Mouse (Mus musculus) hindbrain, embryonic 16.5 days (tissue): ENCODE measurements around the gene Ankra2. TPM values are rescaled to one million over a fixed set of nuclear protein-coding genes. Genes with fewer than 3 reads are reported as not detected.

Experiments used
- ATAC-seq: fragments of 200-750 bp; cut with Nextera tagmentation; 2 replicates; pipeline ENCODE4 v1.8.0; 2017; ENCODE audit warnings: moderate TSS enrichment, moderate library complexity
- H3K27ac ChIP-seq: fragments of 300-500 bp; sonication (generic); 2 replicates; pipeline ENCODE4 v1.5.1; 2014; ENCODE audit warnings: low read depth, mild to moderate bottlenecking, control low read depth, low read length, moderate library complexity
- H3K27me3 ChIP-seq: fragments of 300-500 bp; sonication (generic); replicated peaks from 2 replicates; pipeline ENCODE4 v1.6.1; 2014; ENCODE audit warnings: low read length; ENCODE audit not compliant: control insufficient read depth, insufficient read depth
- H3K36me3 ChIP-seq: fragments of 300-500 bp; sonication (generic); 2 replicates; pipeline ENCODE4 v1.6.1; 2014; ENCODE audit warnings: mild to moderate bottlenecking, low read length, moderate library complexity, mixed read lengths; ENCODE audit not compliant: control insufficient read depth, insufficient read depth
- H3K4me1 ChIP-seq: fragments of 300-500 bp; sonication (generic); 2 replicates; pipeline ENCODE4 v1.6.1; 2014; ENCODE audit warnings: low read depth, low read length; ENCODE audit not compliant: control insufficient read depth, insufficient read depth
- H3K4me2 ChIP-seq: fragments of 300-500 bp; sonication (generic); 2 replicates; pipeline ENCODE4 v1.6.1; 2014; ENCODE audit warnings: mild to moderate bottlenecking, low read length, control low read depth, moderate library complexity
- H3K4me3 ChIP-seq: fragments of 300-500 bp; sonication (generic); 2 replicates; pipeline ENCODE4 v1.5.1; 2014; ENCODE audit warnings: mild to moderate bottlenecking, low read length, control low read depth, moderate library complexity
- H3K9ac ChIP-seq: fragments of 300-500 bp; sonication (generic); 2 replicates; pipeline ENCODE4 v1.6.1; 2014; ENCODE audit warnings: low read depth, mild to moderate bottlenecking, control low read depth, low read length, moderate library complexity
- H3K9me3 ChIP-seq: fragments of 300-500 bp; sonication (generic); 2 replicates; pipeline ENCODE4 v1.6.1; 2014; ENCODE audit warnings: mild to moderate bottlenecking, low read length, moderate library complexity; ENCODE audit not compliant: control insufficient read depth
- WGBS: fragments of 180-500 bp; shearing (Covaris S2); extraction: QIAGEN DNeasy Blood & Tissue Kit; methylation state at CpG from one replicate; pipeline ENCODE4 v1.1.7; 2014; 5-methylcytosine and 5-hydroxymethylcytosine counted together
- polyA plus RNA-seq: library from polyadenylated mRNA; unstranded; fragments of >200 nt; fragmentation: Nextera tagmentation; extraction: Ambion mirVana; gene quantifications from 2 replicates; pipeline ENCODE4 v1.2.1, GENCODE M21; 2015

Ankra2 gene
- 62.8 and 63.9 TPM in 2 replicates for polyA plus RNA-seq

DNA sequence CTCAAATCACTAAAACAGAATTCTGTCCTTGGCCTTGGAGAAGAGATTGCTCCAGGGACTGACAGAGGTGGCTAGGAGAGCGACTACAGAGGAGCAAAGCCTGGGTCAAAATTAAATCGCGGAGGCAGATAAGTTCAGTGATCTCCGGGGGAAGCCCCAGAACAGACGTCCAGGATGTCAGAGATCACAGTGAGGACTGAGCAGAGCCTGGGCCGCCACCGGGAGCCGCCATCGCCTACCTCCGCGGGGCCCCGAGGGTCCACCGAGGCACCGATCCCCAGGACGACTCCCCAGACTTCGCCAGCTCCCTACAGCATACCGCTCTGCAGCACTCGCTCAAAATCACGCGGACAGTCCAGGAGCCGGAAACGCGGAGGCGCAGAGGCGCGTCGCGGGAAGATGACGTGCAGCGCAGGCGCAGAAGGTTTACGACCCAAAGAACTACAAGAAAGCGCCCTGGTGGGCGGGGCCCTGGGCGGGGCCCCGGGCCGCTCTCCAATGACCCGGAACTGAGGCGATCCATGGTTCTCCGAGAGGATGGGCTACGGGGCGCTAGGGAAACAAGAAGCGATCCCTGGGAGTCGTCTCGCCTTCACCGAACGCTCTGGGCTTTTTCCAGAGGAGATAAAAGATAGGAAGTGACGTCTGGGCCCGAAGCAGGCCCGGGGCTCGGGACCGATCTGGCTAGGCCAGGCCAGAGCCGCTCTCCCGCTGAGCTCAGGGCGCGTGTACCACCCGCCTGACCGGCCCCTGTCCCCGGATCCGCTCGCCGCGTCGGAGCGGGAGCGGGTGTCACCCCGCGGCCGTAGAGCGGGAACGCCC, at the start of gene Ankra2, which contains the start of gene Utp15:
Ankra2 (plus strand) TSS at position 439 of the 822 bp plus-strand sequence.
Utp15 (minus strand) TSS at position 406 of the 822 bp plus-strand sequence.
- under 1% methylated on average over 65 of the region's 71 CpGs for WGBS
- Histone ChIP-seq H3K27me3 (no peaks in the 10 kb centered on the region), H3K9me3 (no peaks in the 10 kb centered on the region), H3K4me1 (peaks cover 20% of the 10 kb centered on the region), H3K36me3 (peaks cover 9% of the 10 kb centered on the region), H3K4me3 (peak within 1 kb of the TSS; percentile 93), H3K9ac (peak within 1 kb of the TSS; percentile 87), H3K27ac (peak within 1 kb of the TSS; percentile 95), H3K4me2 (peak within 1 kb of the TSS; percentile 94)
- peak; percentile 99 for ATAC-seq

DNA sequence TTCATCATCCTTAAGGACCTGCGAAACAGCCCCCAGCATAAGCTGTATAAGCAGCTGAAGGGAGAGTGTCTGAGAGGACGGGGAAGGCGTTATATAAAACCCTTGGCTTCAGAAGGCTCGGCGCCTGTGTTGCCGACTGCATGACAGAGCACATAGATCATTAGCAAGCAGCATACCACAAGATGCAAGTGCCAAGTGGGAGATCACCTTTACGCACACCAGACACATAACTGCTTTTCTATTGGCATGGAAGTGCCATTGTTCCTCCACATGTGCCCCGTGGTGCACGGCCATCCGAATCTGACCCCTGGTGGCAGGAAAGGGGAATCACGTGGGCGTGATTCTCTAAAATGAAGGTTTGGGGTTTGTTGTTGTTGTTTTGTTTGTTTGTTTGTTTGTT, 40.0 kb upstream of the Ankra2 start:
- Histone ChIP-seq H3K9me3 (no peaks in the 10 kb centered on the region), H3K36me3 (no peaks in the 10 kb centered on the region), H3K4me3 (no peak overlapping the region), H3K4me2 (peak overlapping the region; percentile 38), H3K27me3 (no peaks in the 10 kb centered on the region), H3K27ac (no peak overlapping the region), H3K4me1 (no peaks in the 10 kb centered on the region), H3K9ac (no peak overlapping the region)
- 31% methylated on average over 12 of the region's 12 CpGs for WGBS
- 0 out of 2 replicates have a peak, but pooled peaks have one; percentile 42 for ATAC-seq

DNA sequence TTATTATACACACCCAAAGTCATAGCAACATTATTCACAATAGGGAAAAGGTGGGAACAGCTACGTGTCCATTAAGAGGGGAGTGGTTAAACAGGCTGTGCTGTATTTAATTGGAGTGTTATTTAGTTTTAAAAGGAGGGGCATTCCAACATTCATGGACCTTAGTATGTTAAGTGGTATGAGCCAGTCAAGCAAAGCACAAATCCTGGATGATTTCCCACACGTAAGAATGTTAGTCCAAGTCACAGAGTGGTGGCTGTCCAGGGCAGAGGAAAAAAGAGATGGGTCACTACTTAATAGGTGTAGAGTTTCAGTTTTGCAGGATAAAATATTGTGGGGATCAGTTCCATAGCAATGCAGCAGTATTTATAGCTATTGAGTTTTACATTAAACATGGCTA, 36.6 kb upstream of the Ankra2 start:
- WGBS = 81% methylated on average over 2 of the region's 2 CpGs
- no peaks in the 10 kb centered on the region for H3K27me3 ChIP-seq

DNA sequence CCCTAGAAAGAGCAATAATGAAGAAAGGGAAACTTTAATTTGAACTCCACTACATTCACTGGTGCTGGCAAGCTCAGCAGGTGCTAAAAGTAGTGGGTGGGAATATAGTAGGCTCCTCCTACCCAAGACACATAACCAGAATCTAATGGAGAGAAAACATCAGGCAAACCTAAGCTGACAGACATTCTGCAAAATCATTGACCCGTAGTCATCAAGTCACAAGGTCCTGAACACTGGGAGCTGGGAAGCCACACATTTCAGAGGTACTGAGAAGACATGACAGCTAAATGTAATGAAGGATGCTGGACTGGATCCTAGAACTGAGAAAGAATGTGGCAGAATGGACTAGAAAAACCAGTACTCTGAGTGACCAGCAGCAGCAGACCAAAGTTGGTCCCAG, 32.4 kb upstream of the Ankra2 start:
- Histone ChIP-seq H3K9me3 (no peaks in the 10 kb centered on the region), H3K27me3 (no peaks in the 10 kb centered on the region), H3K27ac (no peak overlapping the region), H3K4me2 (no peak overlapping the region), H3K36me3 (no peaks in the 10 kb centered on the region), H3K4me3 (no peak overlapping the region), H3K4me1 (no peaks in the 10 kb centered on the region), H3K9ac (no peak overlapping the region)
- no peak for ATAC-seq
- WGBS = 77% methylated on average over 1 of the region's 1 CpGs

More for the DNA sequence above, 36.6 kb upstream of the Ankra2 start:
- no peak overlapping the region for H3K4me3 ChIP-seq
- no peak overlapping the region for H3K9ac ChIP-seq
- ATAC-seq = no peak
- no peaks in the 10 kb centered on the region for H3K9me3 ChIP-seq
- H3K27ac ChIP-seq = no peak overlapping the region
- H3K36me3 ChIP-seq = no peaks in the 10 kb centered on the region
- no peaks in the 10 kb centered on the region for H3K4me1 ChIP-seq
- no peak overlapping the region for H3K4me2 ChIP-seq

DNA sequence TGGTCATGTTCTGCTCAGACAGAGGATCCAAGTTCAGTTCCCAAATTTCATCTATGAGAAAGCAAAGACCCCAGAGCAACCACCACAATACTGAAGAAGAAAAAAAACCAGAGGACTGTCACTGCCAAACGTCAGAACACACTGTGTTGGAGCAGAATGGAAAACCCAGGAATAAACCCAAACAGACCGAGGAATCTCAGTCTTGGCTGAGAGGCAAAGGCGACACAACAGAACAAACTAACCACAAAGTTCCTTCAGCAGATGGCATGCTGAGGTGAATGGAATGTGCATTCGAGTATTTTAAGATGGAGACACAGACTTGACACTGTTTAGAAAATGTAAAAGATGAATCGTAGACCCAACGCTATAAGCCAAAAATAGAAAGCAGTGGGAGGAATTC, 27.4 kb upstream of the Ankra2 start:
- H3K9me3 ChIP-seq = no peaks in the 10 kb centered on the region
- no peak for ATAC-seq
- H3K4me3 ChIP-seq = no peak overlapping the region
- no peak overlapping the region for H3K4me2 ChIP-seq
- H3K4me1 ChIP-seq = no peaks in the 10 kb centered on the region
- no peak overlapping the region for H3K9ac ChIP-seq
- WGBS = 79% methylated on average over 6 of the region's 6 CpGs
- H3K27ac ChIP-seq = no peak overlapping the region
- no peaks in the 10 kb centered on the region for H3K27me3 ChIP-seq
- no peaks in the 10 kb centered on the region for H3K36me3 ChIP-seq

DNA sequence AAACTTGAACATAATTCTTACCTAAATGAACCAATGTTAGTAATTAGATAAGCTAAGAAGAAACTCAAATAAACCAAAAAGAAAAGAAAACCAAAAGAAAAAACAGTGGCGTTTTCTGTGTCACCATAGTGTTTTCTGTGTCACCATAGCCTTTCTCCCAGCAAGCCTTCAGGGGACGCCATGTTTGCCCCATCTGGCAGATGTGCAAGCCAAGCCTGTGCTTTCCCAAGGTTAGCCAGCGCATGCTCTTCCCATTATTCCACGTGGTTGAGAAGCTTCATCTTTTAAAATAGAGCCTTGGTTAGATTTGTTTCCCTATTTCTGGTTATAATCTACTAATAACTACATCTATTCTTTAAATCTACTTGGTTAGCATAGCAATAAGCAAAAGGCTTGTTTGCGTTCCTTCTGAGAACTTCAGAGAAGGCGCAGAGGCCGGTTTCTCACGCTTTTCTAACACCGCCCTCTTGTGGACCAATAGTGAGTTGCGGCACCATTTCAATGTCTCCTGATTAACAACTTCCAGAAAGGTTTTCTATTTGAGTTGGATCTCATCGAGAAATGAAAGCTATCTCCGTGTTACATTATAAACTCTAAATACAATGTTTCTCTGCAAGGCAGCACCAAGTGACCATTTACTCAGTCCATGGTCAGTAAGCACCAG, 22.8 kb upstream of the Ankra2 start:
- H3K27ac ChIP-seq = no peak overlapping the region
- no peaks in the 10 kb centered on the region for H3K27me3 ChIP-seq
- no peak overlapping the region for H3K9ac ChIP-seq
- H3K4me1 ChIP-seq = no peaks in the 10 kb centered on the region; the same call in 1 of the 2 replicates
- WGBS = 18% methylated on average over 12 of the region's 12 CpGs
- H3K9me3 ChIP-seq = no peaks in the 10 kb centered on the region
- no peak for ATAC-seq
- H3K4me2 ChIP-seq = no peak overlapping the region
- no peak overlapping the region for H3K4me3 ChIP-seq
- H3K36me3 ChIP-seq = no peaks in the 10 kb centered on the region

DNA sequence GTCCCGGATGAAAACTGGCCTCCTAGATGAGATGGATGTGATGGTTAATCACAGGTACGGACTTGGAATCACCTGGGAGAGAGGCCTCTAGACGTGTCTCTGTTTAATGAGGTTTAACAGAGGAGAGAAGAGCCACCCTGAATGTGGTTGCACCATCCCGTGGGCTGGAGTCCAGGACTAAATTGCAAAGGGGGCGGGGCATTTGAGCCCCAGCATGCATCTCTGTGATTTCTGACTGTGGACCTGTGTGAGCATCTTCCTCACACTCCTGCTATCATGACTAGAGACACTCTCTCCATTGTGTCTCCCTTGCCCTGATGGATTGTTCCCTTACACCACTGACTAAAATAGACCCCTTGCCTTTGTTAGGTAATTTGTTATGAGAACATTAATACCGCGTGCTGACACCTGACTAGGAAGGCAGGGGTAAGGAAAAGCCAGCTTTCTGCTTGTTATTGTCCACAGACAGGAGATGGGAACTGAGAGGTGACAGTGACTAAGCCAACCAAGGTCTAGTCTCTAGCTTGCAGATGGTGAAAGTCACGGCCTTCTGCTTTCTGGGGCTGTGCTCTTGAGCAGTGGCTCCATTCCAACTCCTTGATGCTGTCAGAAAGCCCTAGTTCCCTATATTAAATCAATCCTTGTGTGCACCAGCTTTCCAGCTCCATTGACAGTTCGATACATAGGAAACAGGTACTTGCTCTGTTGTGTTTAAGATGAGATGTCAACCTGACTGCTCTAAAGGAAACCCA, 21.2 kb upstream of the Ankra2 start:
- Histone ChIP-seq H3K9me3 (no peaks in the 10 kb centered on the region), H3K27me3 (no peaks in the 10 kb centered on the region), H3K27ac (no peak overlapping the region), H3K4me2 (no peak overlapping the region), H3K4me3 (no peak overlapping the region), H3K9ac (no peak overlapping the region), H3K4me1 (no peaks in the 10 kb centered on the region; the same call in 1 of the 2 replicates), H3K36me3 (no peaks in the 10 kb centered on the region)
- 69% methylated on average over 9 of the region's 9 CpGs for WGBS
- no peak for ATAC-seq

DNA sequence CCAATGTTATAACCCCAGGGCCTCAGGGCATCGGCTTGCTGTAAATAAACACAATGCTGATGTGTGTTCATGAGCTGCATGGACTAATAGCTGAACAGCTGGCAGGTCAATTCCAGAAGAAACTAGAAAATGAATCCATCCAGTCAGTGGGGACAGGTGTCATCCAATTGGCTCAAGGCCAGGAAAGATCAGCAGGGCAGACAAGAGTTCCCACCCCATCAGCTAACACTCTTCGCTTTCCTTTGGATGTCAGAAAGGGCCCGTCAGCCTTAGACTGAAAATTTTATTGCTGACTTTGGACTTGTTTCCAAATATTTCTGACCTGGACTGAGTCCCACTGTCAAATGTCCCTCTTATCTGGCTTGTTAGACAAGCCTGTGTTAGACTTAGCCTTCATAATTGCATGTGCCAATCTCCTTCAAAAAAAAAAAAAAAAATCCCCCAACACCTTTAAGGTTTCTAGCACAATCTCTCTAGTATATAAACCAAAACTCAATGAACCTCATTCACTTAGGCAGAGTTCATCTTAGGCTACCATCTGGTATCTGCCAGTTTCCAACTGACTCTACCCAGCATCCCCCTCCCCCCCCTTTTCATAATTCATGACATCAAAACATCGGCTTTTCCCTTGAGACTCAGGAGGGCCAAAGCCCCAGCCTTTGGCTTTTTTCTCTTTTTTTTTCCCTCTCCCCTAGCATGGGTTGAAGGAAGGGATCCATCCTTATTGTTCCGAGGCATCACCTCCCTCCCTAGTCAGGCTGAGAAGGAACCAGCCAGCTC, 18.1 kb upstream of the Ankra2 start:
- 54% methylated on average over 5 of the region's 5 CpGs for WGBS
- Histone ChIP-seq H3K36me3 (peaks cover 11% of the 10 kb centered on the region), H3K27me3 (no peaks in the 10 kb centered on the region), H3K9ac (no peak overlapping the region), H3K4me2 (no peak overlapping the region), H3K4me1 (no peaks in the 10 kb centered on the region; the same call in 1 of the 2 replicates), H3K4me3 (no peak overlapping the region), H3K9me3 (no peaks in the 10 kb centered on the region), H3K27ac (no peak overlapping the region)
- no peak for ATAC-seq
